Mouse (Mus musculus) heart, embryonic 11.5 days (tissue): ENCODE data around the gene Cdh6. TPM values are rescaled to one million over a fixed set of nuclear protein-coding genes. Genes with fewer than 3 reads are reported as not detected.

Experiments used
- ATAC-seq: fragments of 200-750 bp; cut with Nextera tagmentation; replicated peaks from 2 replicates; pipeline ENCODE4 v1.8.0; 2017; ENCODE audit warnings: moderate library complexity; ENCODE audit not compliant: insufficient number of reproducible peaks, low FRiP score, low TSS enrichment
- H3K27ac ChIP-seq: fragments of 300-500 bp; sonication (generic); 2 replicates; pipeline ENCODE4 v1.5.1; 2014; ENCODE audit warnings: mild to moderate bottlenecking, low read depth, low read length
- H3K27me3 ChIP-seq: fragments of 300-500 bp; sonication (generic); 2 replicates; pipeline ENCODE4 v1.6.1; 2014; ENCODE audit warnings: mild to moderate bottlenecking, low read length, mixed read lengths; ENCODE audit not compliant: control insufficient read depth, insufficient read depth
- H3K36me3 ChIP-seq: fragments of 300-500 bp; sonication (generic); 2 replicates; pipeline ENCODE4 v1.6.1; 2014; ENCODE audit warnings: mild to moderate bottlenecking, low read length, moderate library complexity, mixed read lengths; ENCODE audit not compliant: control insufficient read depth, insufficient read depth
- H3K4me1 ChIP-seq: fragments of 300-500 bp; sonication (generic); 2 replicates; pipeline ENCODE4 v1.6.1; 2014; ENCODE audit warnings: low read length; ENCODE audit not compliant: control insufficient read depth, insufficient read depth
- H3K4me2 ChIP-seq: fragments of 300-500 bp; sonication (generic); 2 replicates; pipeline ENCODE4 v1.6.1; 2014; ENCODE audit warnings: mild to moderate bottlenecking, moderate library complexity
- H3K4me3 ChIP-seq: fragments of 300-500 bp; sonication (generic); 2 replicates; pipeline ENCODE4 v1.5.1; 2014; ENCODE audit warnings: low read depth, low read length
- H3K9ac ChIP-seq: fragments of 300-500 bp; sonication (generic); 2 replicates; pipeline ENCODE4 v1.6.1; 2014; ENCODE audit warnings: mild to moderate bottlenecking, low read depth, low read length, moderate library complexity
- H3K9me3 ChIP-seq: fragments of 300-500 bp; sonication (generic); replicated peaks from 2 replicates; pipeline ENCODE4 v1.6.1; 2016; ENCODE audit warnings: low read length; ENCODE audit not compliant: control insufficient read depth
- WGBS: fragments of 180-500 bp; shearing (Covaris S2); extraction: QIAGEN DNeasy Blood & Tissue Kit; methylation state at CpG from one replicate; pipeline ENCODE4 v1.1.7; 2014; ENCODE audit not compliant: insufficient replicate concordance; 5-methylcytosine and 5-hydroxymethylcytosine counted together
- polyA plus RNA-seq: library from polyadenylated mRNA; unstranded; fragments of >200 nt; fragmentation: Nextera tagmentation; extraction: Ambion mirVana; gene quantifications from 2 replicates; pipeline ENCODE4 v1.2.1, GENCODE M21; 2014

The Cdh6 gene
- polyA plus RNA-seq, 1 experiment from 2014 or later, result 2.7 TPM

DNA sequence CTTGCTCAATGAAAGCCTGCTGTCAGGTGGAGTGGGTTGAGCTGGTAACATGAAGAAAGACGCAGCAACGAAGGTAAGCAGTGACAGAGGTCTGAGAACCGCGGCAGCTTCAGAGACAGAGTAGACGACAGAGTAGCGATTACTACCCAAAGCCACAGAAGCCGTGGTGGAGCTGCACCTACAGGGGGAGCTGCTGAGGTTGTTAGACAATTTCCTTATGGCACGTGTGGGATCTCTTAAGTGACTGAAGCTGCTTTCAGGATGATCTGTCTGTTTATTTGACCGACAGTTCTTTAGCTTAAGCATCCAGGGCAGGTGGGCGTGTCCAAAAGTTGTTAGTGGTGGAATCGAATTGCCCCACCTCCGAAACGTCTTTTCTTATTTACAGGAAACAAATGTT is 167.5 kb downstream of the Cdh6 start:
- H3K9me3 ChIP-seq, result no peaks in the 10 kb centered on the region
- ATAC-seq, result no peak
- no peaks in the 10 kb centered on the region for H3K36me3 ChIP-seq
- H3K4me3 ChIP-seq, result no peak overlapping the region
- no peak overlapping the region for H3K4me2 ChIP-seq
- WGBS, result 70% methylated on average over 13 of the region's 13 CpGs
- no peaks in the 10 kb centered on the region for H3K27me3 ChIP-seq
- no peak overlapping the region for H3K27ac ChIP-seq
- H3K4me1 ChIP-seq, result no peaks in the 10 kb centered on the region
- H3K9ac ChIP-seq, result no peak overlapping the region

DNA sequence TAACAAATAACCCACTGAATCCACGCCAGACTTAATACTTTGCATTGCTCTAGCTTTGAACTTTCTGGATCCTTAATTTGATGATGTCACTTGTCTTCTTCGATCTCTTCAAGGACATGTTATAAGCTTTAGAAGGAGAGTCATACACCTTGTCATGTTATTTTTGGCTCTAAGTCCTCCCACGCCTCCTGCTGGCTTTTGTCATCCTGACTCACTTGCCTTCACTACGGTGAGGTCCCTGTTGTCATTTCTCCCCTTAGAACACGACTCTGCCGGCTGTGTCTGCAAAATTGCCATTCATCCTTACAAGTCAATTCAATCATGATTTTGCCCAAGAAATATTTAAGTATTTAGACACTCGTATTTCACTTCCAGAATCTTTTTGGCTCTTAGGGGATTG is 171.9 kb downstream of the Cdh6 start:
- H3K4me1 ChIP-seq, result no peaks in the 10 kb centered on the region
- H3K27ac ChIP-seq, result no peak overlapping the region
- WGBS, result 51% methylated on average over 7 of the region's 7 CpGs
- no peaks in the 10 kb centered on the region for H3K27me3 ChIP-seq
- H3K36me3 ChIP-seq, result no peaks in the 10 kb centered on the region
- ATAC-seq, result no peak
- H3K9ac ChIP-seq, result no peak overlapping the region
- H3K9me3 ChIP-seq, result no peaks in the 10 kb centered on the region
- no peak overlapping the region for H3K4me2 ChIP-seq
- H3K4me3 ChIP-seq, result no peak overlapping the region

DNA sequence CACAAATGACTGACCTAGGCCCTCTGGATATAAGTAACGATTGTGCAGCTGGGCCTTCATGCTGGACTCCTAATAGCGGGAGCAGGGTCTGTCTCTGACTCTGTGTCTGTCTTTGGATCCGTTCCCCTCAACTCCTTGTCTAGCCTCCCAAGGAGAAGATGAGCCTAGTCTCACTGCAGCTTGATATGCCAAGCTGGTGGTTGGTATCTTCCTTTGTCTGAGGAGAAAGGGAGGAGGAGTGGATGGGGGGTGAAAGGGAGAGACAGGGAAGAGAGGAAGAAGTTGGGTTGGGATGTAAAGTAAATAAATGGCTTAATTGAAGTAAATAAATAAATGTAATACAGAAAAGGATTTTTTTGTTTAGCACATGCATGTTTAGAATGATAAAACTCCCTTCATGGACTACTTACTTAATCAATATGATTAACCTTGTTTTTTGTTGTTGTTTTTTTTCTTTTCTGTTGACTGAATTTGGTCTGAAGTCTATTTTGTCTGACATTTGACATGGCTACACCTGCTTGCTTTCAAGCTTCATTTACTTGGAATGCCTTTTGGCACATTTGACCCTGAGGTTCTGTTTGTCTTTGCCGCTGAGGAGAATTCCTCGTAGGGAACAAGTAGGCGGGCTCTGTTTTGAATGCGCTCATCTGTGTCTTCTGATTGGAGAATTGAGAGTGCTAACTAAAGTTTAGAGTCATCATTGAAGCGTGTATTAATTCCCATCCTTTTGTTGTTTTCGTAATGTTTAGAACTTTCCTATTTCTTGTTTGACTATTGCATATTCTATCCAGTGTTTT is 178.7 kb downstream of the Cdh6 start:
- 77% methylated on average over 9 of the region's 9 CpGs for WGBS
- Histone ChIP-seq H3K4me3 (no peak overlapping the region), H3K9ac (no peak overlapping the region), H3K4me1 (no peaks in the 10 kb centered on the region), H3K9me3 (peaks cover 5% of the 10 kb centered on the region; the same call in 1 of the 2 replicates), H3K27me3 (no peaks in the 10 kb centered on the region), H3K36me3 (no peaks in the 10 kb centered on the region), H3K4me2 (no peak overlapping the region), H3K27ac (no peak overlapping the region)
- no peak for ATAC-seq
